Mouse (Mus musculus) midbrain, embryonic 14.5 days (tissue): Measurements from ENCODE around the gene Gabrd. TPM values are rescaled to one million over a fixed set of nuclear protein-coding genes. Genes with fewer than 3 reads are reported as not detected.

Experiments
- ATAC-seq: fragments of 200-750 bp; cut with Nextera tagmentation; 2 replicates; pipeline ENCODE4 v1.8.0; 2017; ENCODE audit warnings: moderate number of reproducible peaks, moderate library complexity; ENCODE audit not compliant: low FRiP score, low TSS enrichment
- DNase-seq: peaks from one replicate; pipeline ENCODE4 v3.0.0-alpha.2; 2015
- H3K27ac ChIP-seq: fragments of 300-500 bp; sonication (generic); replicated peaks from 2 replicates; pipeline ENCODE4 v1.5.1; 2014; ENCODE audit warnings: mild to moderate bottlenecking, low read depth, low read length, moderate library complexity
- H3K27me3 ChIP-seq: fragments of 300-500 bp; sonication (generic); 2 replicates; pipeline ENCODE4 v1.6.1; 2014; ENCODE audit warnings: low read length, control low read depth, mixed read lengths; ENCODE audit not compliant: control insufficient read depth, insufficient read depth
- H3K36me3 ChIP-seq: fragments of 300-500 bp; sonication (generic); 2 replicates; pipeline ENCODE4 v1.6.1; 2014; ENCODE audit warnings: low read length, control low read depth; ENCODE audit not compliant: control insufficient read depth, insufficient read depth
- H3K4me1 ChIP-seq: fragments of 300-500 bp; sonication (generic); 2 replicates; pipeline ENCODE4 v1.6.1; 2014; ENCODE audit warnings: mild to moderate bottlenecking, antibody characterized with exemption, low read length, control low read depth; ENCODE audit not compliant: control insufficient read depth, insufficient read depth
- H3K4me2 ChIP-seq: fragments of 300-500 bp; sonication (generic); 2 replicates; pipeline ENCODE4 v1.6.1; 2014; ENCODE audit warnings: mild to moderate bottlenecking, low read length, moderate library complexity
- H3K4me3 ChIP-seq: fragments of 300-500 bp; sonication (generic); replicated peaks from 2 replicates; pipeline ENCODE4 v1.5.1; 2014; ENCODE audit warnings: low read depth, low read length
- H3K9ac ChIP-seq: fragments of 300-500 bp; sonication (generic); replicated peaks from 2 replicates; pipeline ENCODE4 v1.6.1; 2014; ENCODE audit warnings: mild to moderate bottlenecking, low read length, moderate library complexity
- H3K9me3 ChIP-seq: fragments of 300-500 bp; sonication (generic); 2 replicates; pipeline ENCODE4 v1.6.1; 2016; ENCODE audit warnings: low read length, control low read depth, mixed read lengths; ENCODE audit not compliant: control insufficient read depth
- WGBS: fragments of 180-500 bp; shearing (Covaris S2); extraction: QIAGEN DNeasy Blood & Tissue Kit; methylation state at CpG from one replicate; pipeline ENCODE4 v1.1.7; 2014; 5-methylcytosine and 5-hydroxymethylcytosine counted together
- polyA plus RNA-seq: library from polyadenylated mRNA; unstranded; fragments of >200 nt; fragmentation: Nextera tagmentation; extraction: Ambion mirVana; gene quantifications from 2 replicates; pipeline ENCODE4 v1.2.1, GENCODE M21; 2014

Gene Gabrd
- 0.19 TPM in 1 of 2 replicates, not detected in the other for polyA plus RNA-seq

GRCm38 (mm10) chr4:155397511-155398221 lies at the start of gene Gabrd:
Gene Gabrd (minus strand): TSS chr4:155398112.
- peak within 1 kb of the TSS; percentile 59 for H3K4me2 ChIP-seq
- H3K9ac ChIP-seq: 0 out of 2 replicates have a peak within 1 kb of the TSS, but pooled peaks have one; percentile 43
- ATAC-seq (no peak), DNase-seq (peak; percentile 40)
- H3K4me1 ChIP-seq: 0 out of 2 replicates have a peak, but pooled peaks cover 4% of the 10 kb centered on the region
- no peaks in the 10 kb centered on the region for H3K36me3 ChIP-seq
- H3K27me3 ChIP-seq: peaks cover 36% of the 10 kb centered on the region
- no peak within 1 kb of the TSS for H3K27ac ChIP-seq
- no peaks in the 10 kb centered on the region for H3K9me3 ChIP-seq
- under 1% methylated on average over 50 of the region's 57 CpGs for WGBS
- peak within 1 kb of the TSS; percentile 37 for H3K4me3 ChIP-seq

GRCm38 (mm10) chr4:155442808-155443207 lies 44.9 kb upstream of the Gabrd start:
- Histone ChIP-seq H3K27me3 (no peaks in the 10 kb centered on the region), H3K9me3 (no peaks in the 10 kb centered on the region), H3K27ac (no peak overlapping the region), H3K4me3 (no peak overlapping the region), H3K4me2 (no peak overlapping the region), H3K36me3 (no peaks in the 10 kb centered on the region), H3K9ac (no peak overlapping the region), H3K4me1 (no peaks in the 10 kb centered on the region)
- 75% methylated on average over 3 of the region's 3 CpGs for WGBS
- ATAC-seq (no peak), DNase-seq (no peak)

- DNase-seq (no peak), ATAC-seq (no peak)
- Histone ChIP-seq H3K4me3 (no peak overlapping the region), H3K27ac (no peak overlapping the region), H3K9ac (no peak overlapping the region), H3K27me3 (no peaks in the 10 kb centered on the region), H3K9me3 (no peaks in the 10 kb centered on the region), H3K4me1 (no peaks in the 10 kb centered on the region), H3K36me3 (no peaks in the 10 kb centered on the region), H3K4me2 (no peak overlapping the region)
- 81% methylated on average over 5 of the region's 5 CpGs for WGBS
These were observed 36.1 kb upstream of the Gabrd start for GRCm38 (mm10) chr4:155433993-155434392.

- no peak for DNase-seq
- H3K4me2 ChIP-seq: no peak overlapping the region
- no peak overlapping the region for H3K27ac ChIP-seq
- WGBS: 90% methylated on average over 6 of the region's 6 CpGs
- no peaks in the 10 kb centered on the region for H3K36me3 ChIP-seq
- H3K4me3 ChIP-seq: no peak overlapping the region
- H3K9me3 ChIP-seq: no peaks in the 10 kb centered on the region
- H3K27me3 ChIP-seq: no peaks in the 10 kb centered on the region
- H3K9ac ChIP-seq: no peak overlapping the region
- H3K4me1 ChIP-seq: no peaks in the 10 kb centered on the region
- ATAC-seq: no peak
These were observed 34.4 kb upstream of the Gabrd start for GRCm38 (mm10) chr4:155432358-155432757.

GRCm38 (mm10) chr4:155429202-155429601 lies 31.3 kb upstream of the Gabrd start:
- H3K9me3 ChIP-seq: no peaks in the 10 kb centered on the region
- H3K4me3 ChIP-seq: no peak overlapping the region
- no peaks in the 10 kb centered on the region for H3K4me1 ChIP-seq
- 91% methylated on average over 3 of the region's 3 CpGs for whole genome bisulfite sequencing
- no peak overlapping the region for H3K9ac ChIP-seq
- no peak overlapping the region for H3K4me2 ChIP-seq
- DNase-seq (no peak), ATAC-seq (no peak)
- H3K27me3 ChIP-seq: no peaks in the 10 kb centered on the region
- no peak overlapping the region for H3K27ac ChIP-seq
- H3K36me3 ChIP-seq: no peaks in the 10 kb centered on the region

GRCm38 (mm10) chr4:155428442-155428841 lies 30.5 kb upstream of the Gabrd start:
- no peak for DNase-seq
- ATAC-seq: no peak

GRCm38 (mm10) chr4:155426272-155426671 lies 28.4 kb upstream of the Gabrd start:
- H3K9me3 ChIP-seq: no peaks in the 10 kb centered on the region
- H3K9ac ChIP-seq: no peak overlapping the region
- no peak overlapping the region for H3K27ac ChIP-seq
- no peaks in the 10 kb centered on the region for H3K27me3 ChIP-seq
- H3K4me2 ChIP-seq: no peak overlapping the region
- H3K36me3 ChIP-seq: no peaks in the 10 kb centered on the region
- H3K4me3 ChIP-seq: no peak overlapping the region
- 86% methylated on average over 6 of the region's 6 CpGs for WGBS
- no peaks in the 10 kb centered on the region for H3K4me1 ChIP-seq
- no peak for DNase-seq
- ATAC-seq: no peak

More at GRCm38 (mm10) chr4:155428442-155428841, 30.5 kb upstream of the Gabrd start:
- H3K27me3 ChIP-seq: no peaks in the 10 kb centered on the region
- no peak overlapping the region for H3K4me2 ChIP-seq
- no peaks in the 10 kb centered on the region for H3K9me3 ChIP-seq
- no peak overlapping the region for H3K9ac ChIP-seq
- no peaks in the 10 kb centered on the region for H3K36me3 ChIP-seq
- H3K27ac ChIP-seq: no peak overlapping the region
- no peak overlapping the region for H3K4me3 ChIP-seq
- H3K4me1 ChIP-seq: no peaks in the 10 kb centered on the region

- Histone ChIP-seq H3K4me1 (no peaks in the 10 kb centered on the region), H3K27ac (no peak overlapping the region), H3K36me3 (peaks cover 8% of the 10 kb centered on the region; the same call in 1 of the 2 replicates), H3K27me3 (no peaks in the 10 kb centered on the region), H3K9ac (no peak overlapping the region), H3K4me2 (no peak overlapping the region), H3K9me3 (no peaks in the 10 kb centered on the region), H3K4me3 (no peak overlapping the region)
- WGBS: 83% methylated on average over 5 of the region's 5 CpGs
- DNase-seq (no peak), ATAC-seq (no peak)
These were observed 26.1 kb upstream of the Gabrd start for GRCm38 (mm10) chr4:155423988-155424387.
